Mouse (Mus musculus) heart, embryonic 12.5 days (tissue): ENCODE results near the gene Pml. TPM values are rescaled to one million over a fixed set of nuclear protein-coding genes. Genes with fewer than 3 reads are reported as not detected.
"Not testable (repeated sequence)": the region's sequence is repeated elsewhere in the genome, so short reads cannot be mapped to it uniquely, and the experiment has no call there.

Experiments
- ATAC-seq: fragments of 200-750 bp; cut with Nextera tagmentation; 2 replicates; pipeline ENCODE4 v1.8.0; 2017; ENCODE audit warnings: moderate TSS enrichment, moderate library complexity; ENCODE audit not compliant: insufficient number of reproducible peaks, low FRiP score
- H3K27ac ChIP-seq: fragments of 300-500 bp; sonication (generic); 2 replicates; pipeline ENCODE4 v1.5.1; 2016; ENCODE audit warnings: mild to moderate bottlenecking, moderate library complexity; ENCODE audit not compliant: poor library complexity, severe bottlenecking
- H3K27me3 ChIP-seq: fragments of 300-500 bp; sonication (generic); replicated peaks from 2 replicates; pipeline ENCODE4 v1.6.1; 2016; ENCODE audit warnings: mild to moderate bottlenecking, moderate library complexity
- H3K36me3 ChIP-seq: fragments of 300-500 bp; sonication (generic); 2 replicates; pipeline ENCODE4 v1.6.1; 2016; ENCODE audit warnings: mild to moderate bottlenecking, moderate library complexity
- H3K4me1 ChIP-seq: fragments of 300-500 bp; sonication (generic); replicated peaks from 2 replicates; pipeline ENCODE4 v1.6.1; 2016; ENCODE audit warnings: mild to moderate bottlenecking
- H3K4me2 ChIP-seq: fragments of 300-500 bp; sonication (generic); 2 replicates; pipeline ENCODE4 v1.6.1; 2016; ENCODE audit warnings: mild to moderate bottlenecking, moderate library complexity
- H3K4me3 ChIP-seq: fragments of 300-500 bp; sonication (generic); 2 replicates; pipeline ENCODE4 v1.5.1; 2016; ENCODE audit warnings: mild to moderate bottlenecking
- H3K9ac ChIP-seq: fragments of 300-500 bp; sonication (generic); 2 replicates; pipeline ENCODE4 v1.6.1; 2016; ENCODE audit warnings: mild to moderate bottlenecking, moderate library complexity
- H3K9me3 ChIP-seq: fragments of 300-500 bp; sonication (generic); replicated peaks from 2 replicates; pipeline ENCODE4 v1.6.1; 2016; ENCODE audit warnings: mild to moderate bottlenecking, moderate library complexity
- WGBS: fragments of 180-500 bp; shearing (Covaris S2); methylation state at CpG from one replicate; pipeline ENCODE4 v1.1.7; 2016; 5-methylcytosine and 5-hydroxymethylcytosine counted together
- polyA plus RNA-seq: library from polyadenylated mRNA; unstranded; fragments of >200 nt; fragmentation: Nextera tagmentation; extraction: Ambion mirVana; gene quantifications from 2 replicates; pipeline ENCODE4 v1.2.1, GENCODE M21; 2016

Gene Pml
- polyA plus RNA-seq, 1 experiment from 2014 or later, result 15.5 TPM

DNA sequence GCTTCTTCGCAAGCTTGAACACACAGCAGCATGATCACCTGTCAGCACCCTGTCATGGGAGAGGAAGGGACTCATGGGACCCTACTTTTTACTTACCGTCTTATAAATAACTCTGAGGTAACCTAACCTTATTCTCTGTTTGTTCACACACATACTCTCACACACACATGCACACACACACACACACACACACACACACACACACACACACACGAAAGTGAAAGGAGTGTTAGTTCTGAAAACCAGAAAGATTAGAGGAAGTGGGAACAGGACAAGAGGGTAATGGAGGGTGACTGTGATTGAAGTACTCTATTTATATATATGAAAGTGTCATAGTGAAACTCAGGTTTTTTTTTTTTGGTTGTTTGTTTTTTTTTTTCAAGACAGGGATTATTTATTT lies 21.5 kb upstream of the Pml start:
- Histone ChIP-seq H3K9me3 (no peaks in the 10 kb centered on the region), H3K27ac (no peak overlapping the region), H3K27me3 (no peaks in the 10 kb centered on the region), H3K36me3 (no peaks in the 10 kb centered on the region), H3K4me2 (no peak overlapping the region), H3K9ac (no peak overlapping the region), H3K4me3 (no peak overlapping the region), H3K4me1 (peaks cover 34% of the 10 kb centered on the region)
- 64% methylated on average over 3 of the region's 3 CpGs for WGBS
- ATAC-seq, result no peak

GRCm38 (mm10) chr9:58270081-58270480 lies 20.5 kb upstream of the Pml start:
- H3K9ac ChIP-seq, result no peak overlapping the region
- no peaks in the 10 kb centered on the region for H3K9me3 ChIP-seq
- no peak overlapping the region for H3K27ac ChIP-seq
- no peak overlapping the region for H3K4me2 ChIP-seq
- H3K4me1 ChIP-seq, result peaks cover 25% of the 10 kb centered on the region
- no peak overlapping the region for H3K4me3 ChIP-seq
- no peak for ATAC-seq
- no peaks in the 10 kb centered on the region for H3K36me3 ChIP-seq
- no peaks in the 10 kb centered on the region for H3K27me3 ChIP-seq
- WGBS, result 55% methylated on average over 3 of the region's 3 CpGs

GRCm38 (mm10) chr9:58268384-58269313 lies 19.1 kb upstream of the Pml start:
- H3K4me1 ChIP-seq, result peaks cover 11% of the 10 kb centered on the region
- H3K36me3 ChIP-seq, result no peaks in the 10 kb centered on the region
- no peaks in the 10 kb centered on the region for H3K9me3 ChIP-seq
- no peak overlapping the region for H3K4me3 ChIP-seq
- H3K4me2 ChIP-seq, result no peak overlapping the region
- no peak; the same call in 1 of the 2 replicates for ATAC-seq
- 53% methylated on average over 12 of the region's 12 CpGs for WGBS
- H3K9ac ChIP-seq, result no peak overlapping the region
- no peaks in the 10 kb centered on the region for H3K27me3 ChIP-seq
- no peak overlapping the region for H3K27ac ChIP-seq

GRCm38 (mm10) chr9:58267046-58267445 lies 17.5 kb upstream of the Pml start:
- 61% methylated on average over 3 of the region's 3 CpGs for WGBS
- 0 out of 2 replicates have a peak, but pooled peaks have one; percentile 25 for ATAC-seq
- no peak overlapping the region for H3K9ac ChIP-seq

GRCm38 (mm10) chr9:58266571-58267011 lies 17.0 kb upstream of the Pml start:
- no peak overlapping the region for H3K4me2 ChIP-seq
- H3K9ac ChIP-seq, result no peak overlapping the region
- H3K9me3 ChIP-seq, result no peaks in the 10 kb centered on the region
- no peaks in the 10 kb centered on the region for H3K27me3 ChIP-seq
- H3K36me3 ChIP-seq, result peaks cover 14% of the 10 kb centered on the region
- WGBS, result 16% methylated on average over 4 of the region's 4 CpGs
- H3K4me1 ChIP-seq, result peaks cover 11% of the 10 kb centered on the region
- H3K27ac ChIP-seq, result peak overlapping the region; percentile 77
- peak; percentile 44 for ATAC-seq
- no peak overlapping the region for H3K4me3 ChIP-seq

More at GRCm38 (mm10) chr9:58267046-58267445, 17.5 kb upstream of the Pml start:
- Histone ChIP-seq H3K4me3 (no peak overlapping the region), H3K27ac (peak overlapping the region; percentile 77), H3K4me1 (peaks cover 11% of the 10 kb centered on the region), H3K4me2 (no peak overlapping the region), H3K36me3 (peaks cover 9% of the 10 kb centered on the region), H3K9me3 (no peaks in the 10 kb centered on the region), H3K27me3 (no peaks in the 10 kb centered on the region)

- Histone ChIP-seq H3K4me1 (peaks cover 11% of the 10 kb centered on the region), H3K36me3 (peaks cover 23% of the 10 kb centered on the region), H3K4me2 (no peak overlapping the region), H3K4me3 (no peak overlapping the region), H3K9me3 (no peaks in the 10 kb centered on the region), H3K27ac (no peak overlapping the region), H3K9ac (no peak overlapping the region), H3K27me3 (no peaks in the 10 kb centered on the region)
- 73% methylated on average over 3 of the region's 3 CpGs for WGBS
- no peak for ATAC-seq
Observed at GRCm38 (mm10) chr9:58265368-58265767, 15.8 kb upstream of the Pml start.

DNA sequence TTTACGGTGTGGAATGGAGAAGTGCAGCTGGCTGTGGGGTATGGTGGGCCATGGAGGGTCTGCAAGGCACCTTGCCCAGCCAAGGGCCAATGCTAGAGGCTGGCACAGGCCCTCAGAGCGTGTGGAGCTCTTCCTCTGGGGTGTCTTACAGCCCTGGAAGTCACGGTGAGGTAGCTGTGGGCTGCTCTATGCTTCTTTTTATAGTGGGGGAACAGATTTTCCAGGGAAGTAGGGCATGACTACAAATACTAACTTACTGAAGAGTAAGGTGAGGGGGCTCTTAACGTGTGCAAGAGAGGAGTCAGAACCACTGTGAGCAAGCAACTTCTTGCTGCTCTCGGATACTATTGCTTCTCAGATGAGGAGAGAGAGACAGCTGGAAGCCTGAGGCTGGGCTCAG lies 12.9 kb upstream of the Pml start:
- H3K27ac ChIP-seq, result no peak overlapping the region
- 88% methylated on average over 5 of the region's 5 CpGs for WGBS
- H3K4me2 ChIP-seq, result no peak overlapping the region
- H3K9ac ChIP-seq, result no peak overlapping the region
- no peaks in the 10 kb centered on the region for H3K9me3 ChIP-seq
- peaks cover 11% of the 10 kb centered on the region for H3K4me1 ChIP-seq
- no peaks in the 10 kb centered on the region for H3K27me3 ChIP-seq
- H3K36me3 ChIP-seq, result peaks cover 48% of the 10 kb centered on the region
- no peak for ATAC-seq
- no peak overlapping the region for H3K4me3 ChIP-seq

DNA sequence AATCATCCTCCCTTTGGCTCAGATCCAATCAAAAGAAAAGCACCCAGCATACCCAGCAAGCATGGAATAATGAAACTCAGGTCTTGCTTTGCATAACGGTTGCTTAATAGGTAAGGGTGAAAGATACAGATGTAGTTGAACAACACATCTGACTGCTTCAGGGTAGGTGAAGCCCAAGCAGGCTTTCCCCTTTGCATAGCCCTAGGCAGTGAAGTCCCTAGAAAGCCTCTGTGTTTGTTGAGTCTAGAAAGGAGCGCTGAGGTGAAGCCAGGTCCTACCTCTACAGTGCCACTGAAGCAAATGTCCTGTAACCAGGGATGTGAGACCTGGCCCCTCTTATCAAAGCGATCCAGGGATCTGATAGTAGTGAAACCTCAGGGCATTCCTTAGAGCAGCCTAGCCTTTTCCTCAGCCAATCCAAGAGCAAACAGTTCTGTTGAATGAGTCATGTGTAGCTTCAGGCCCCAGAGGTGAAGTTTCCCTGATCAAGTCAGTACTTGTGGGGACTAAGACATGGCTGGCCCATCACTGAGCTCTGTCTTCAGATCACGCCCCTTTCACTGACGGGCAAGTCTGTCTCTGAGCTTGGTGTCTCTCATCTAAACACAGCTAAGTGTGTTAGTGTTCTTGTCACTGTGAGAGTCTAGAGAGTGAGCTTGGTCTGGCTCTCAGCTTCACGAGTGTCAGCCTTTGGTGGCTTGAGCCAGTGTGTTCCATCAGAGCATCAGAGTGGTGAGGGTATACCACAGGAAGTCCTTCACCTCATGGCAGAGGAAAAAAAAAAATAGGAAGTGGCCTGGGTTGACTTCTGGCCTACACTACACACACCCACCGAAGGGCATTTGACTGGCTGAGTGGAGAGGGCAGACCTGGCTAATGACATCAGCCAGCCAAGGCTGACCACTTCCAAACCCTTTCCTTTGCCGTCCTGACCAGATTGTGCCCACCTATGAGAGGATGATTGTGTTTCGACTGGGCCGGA lies 6.4 kb upstream of the Pml start:
- Histone ChIP-seq H3K4me2 (no peak overlapping the region), H3K27me3 (no peaks in the 10 kb centered on the region), H3K4me3 (no peak overlapping the region), H3K27ac (no peak overlapping the region), H3K9me3 (no peaks in the 10 kb centered on the region), H3K4me1 (peaks cover 7% of the 10 kb centered on the region), H3K36me3 (peaks cover 48% of the 10 kb centered on the region), H3K9ac (no peak overlapping the region)
- no peak for ATAC-seq
- 80% methylated on average over 10 of the region's 10 CpGs for WGBS

DNA sequence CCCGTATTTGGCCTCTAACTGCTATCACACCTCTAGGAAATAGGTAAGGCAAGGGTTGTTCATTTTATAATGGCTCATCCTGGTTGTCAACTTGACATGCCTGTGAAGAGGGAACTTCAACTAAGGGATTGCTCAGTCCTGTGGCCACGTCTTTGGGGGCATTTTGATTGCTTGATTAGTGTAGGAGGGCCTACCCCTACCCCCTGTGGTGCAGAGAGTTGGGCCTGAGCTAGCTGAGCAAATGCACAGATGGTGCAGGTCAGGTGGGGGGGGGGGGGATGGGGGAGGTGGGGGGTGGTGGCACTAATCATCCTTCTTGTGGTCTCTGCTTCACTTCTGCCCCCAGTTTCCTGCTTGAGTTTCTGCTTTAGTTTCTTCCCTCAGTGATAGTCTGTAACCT lies 5.5 kb upstream of the Pml start:
- H3K27me3 ChIP-seq, result no peaks in the 10 kb centered on the region
- no peak overlapping the region for H3K4me3 ChIP-seq
- H3K9ac ChIP-seq, result no peak overlapping the region
- H3K4me1 ChIP-seq, result peaks cover 13% of the 10 kb centered on the region
- no peak for ATAC-seq
- H3K27ac ChIP-seq, result no peak overlapping the region
- H3K9me3 ChIP-seq, result no peaks in the 10 kb centered on the region
- H3K4me2 ChIP-seq, result no peak overlapping the region
- H3K36me3 ChIP-seq, result peaks cover 40% of the 10 kb centered on the region
- 48% methylated on average over 2 of the region's 2 CpGs for WGBS

GRCm38 (mm10) chr9:58253805-58254122 lies 4.2 kb upstream of the Pml start:
- Histone ChIP-seq H3K4me1 (peaks cover 19% of the 10 kb centered on the region), H3K27ac (peak overlapping the region; percentile 74; the same call in 1 of the 2 replicates), H3K36me3 (peaks cover 29% of the 10 kb centered on the region), H3K9ac (peak overlapping the region; percentile 79), H3K4me3 (peak overlapping the region; percentile 65), H3K4me2 (peak overlapping the region; percentile 81)
- not testable (repeated sequence) for H3K9me3 ChIP-seq, ATAC-seq, H3K27me3 ChIP-seq
- WGBS, result 68% methylated on average over 5 of the region's 5 CpGs
